Mouse (Mus musculus): ENCODE measurements around the gene Slc9a3r2. TPM values are rescaled to one million over a fixed set of nuclear protein-coding genes. Genes with fewer than 3 reads are reported as not detected.
"Not testable (repeated sequence)": the region's sequence is repeated elsewhere in the genome, so short reads cannot be mapped to it uniquely, and the experiment has no call there.

The Slc9a3r2 gene
- 59.2 and 63.5 TPM in 2 replicates for polyA plus RNA-seq (2012; rRNA removed)

GRCm38 (mm10) chr17:24650070-24650616 is at the start of gene Slc9a3r2:
Gene Slc9a3r2 (minus strand): TSS chr17:24650327.
- DNase-seq (ENCODE audit: low spot score), result peak; percentile 57

DNA sequence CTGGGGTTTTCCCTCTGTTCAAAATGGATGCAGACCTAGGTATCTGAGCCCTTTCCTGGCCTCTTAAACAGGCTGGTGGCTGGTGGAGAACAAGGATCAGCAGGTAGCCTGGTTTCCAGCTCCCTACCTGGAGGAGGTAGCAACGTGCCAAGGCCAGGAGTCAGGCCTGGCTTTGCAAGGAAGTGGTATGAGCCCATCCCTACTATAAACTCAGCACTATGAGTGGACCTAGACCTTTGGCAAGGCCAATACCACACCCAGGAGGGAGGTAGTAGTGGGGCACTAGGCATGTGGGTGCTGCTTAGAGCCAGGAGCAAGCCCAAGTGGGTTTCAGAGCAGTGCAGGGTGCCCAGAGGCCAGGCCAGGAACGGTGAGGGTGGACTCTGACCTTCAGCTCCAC is 49.3 kb upstream of the Slc9a3r2 start:
- DNase-seq (ENCODE audit: low spot score), result peak; percentile 13

GRCm38 (mm10) chr17:24698715-24699114 is 48.6 kb upstream of the Slc9a3r2 start:
- peak; percentile 17 for DNase-seq (ENCODE audit: low spot score)

- DNase-seq (ENCODE audit: low spot score), result no peak
Observed at GRCm38 (mm10) chr17:24697985-24698384, 47.9 kb upstream of the Slc9a3r2 start.

- peak; percentile 83 for DNase-seq (ENCODE audit: low spot score)
Observed at GRCm38 (mm10) chr17:24696011-24696697, 46.0 kb upstream of the Slc9a3r2 start, which contains the start of the genes Gfer and Noxo1. Gene Gfer (minus strand): TSS chr17:24696156. Gene Noxo1 (plus strand): TSS chr17:24696234.

- DNase-seq (ENCODE audit: low spot score), result no peak
Observed at GRCm38 (mm10) chr17:24695326-24696010, 45.3 kb upstream of the Slc9a3r2 start.

- DNase-seq (ENCODE audit: low spot score), result peak; percentile 17
Observed at GRCm38 (mm10) chr17:24692385-24692784, 42.3 kb upstream of the Slc9a3r2 start.

DNA sequence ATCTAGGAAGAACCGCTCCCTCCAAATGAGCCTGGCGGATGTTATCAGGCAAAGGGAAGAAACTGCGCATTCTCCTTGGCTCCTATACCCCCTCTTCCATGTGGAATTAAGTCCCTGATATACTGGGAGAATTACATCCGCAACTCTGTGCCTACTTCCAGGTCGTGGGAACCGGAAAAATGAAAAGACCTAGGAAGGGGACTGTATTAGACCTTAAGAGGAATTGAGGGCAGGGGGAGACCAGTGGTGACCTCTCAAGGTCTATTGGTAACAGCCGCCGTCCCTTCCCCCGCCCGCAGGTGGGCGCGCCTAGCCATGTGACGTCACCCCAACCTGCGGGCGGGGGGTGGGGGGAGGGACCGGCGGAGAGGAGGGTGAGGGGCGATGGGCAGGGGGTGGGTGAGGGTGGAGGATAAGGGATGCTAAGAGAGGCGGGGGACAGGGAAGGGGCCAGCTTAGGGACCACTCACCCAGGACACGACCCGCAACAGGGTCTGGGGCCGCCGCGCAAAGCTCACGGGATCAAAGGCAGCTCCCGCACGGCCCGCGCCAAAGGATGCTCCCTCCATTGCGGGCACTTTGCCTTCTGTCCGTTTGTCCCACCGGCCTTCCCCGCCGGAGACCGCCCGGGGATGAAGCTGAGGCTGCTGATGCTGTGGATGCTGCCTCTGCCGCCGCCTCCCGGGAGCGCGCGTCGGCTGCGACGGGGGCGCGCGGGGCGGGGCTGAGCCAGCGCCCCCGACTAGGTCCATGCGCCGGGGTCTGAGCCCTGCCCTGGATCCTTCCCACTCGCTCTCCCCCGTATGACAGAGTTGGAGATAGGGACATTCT is 39.3 kb upstream of the Slc9a3r2 start, which contains the start of gene Syngr3:
Gene Syngr3 (minus strand): TSS at position 705 of the 831 bp plus-strand sequence.
- DNase-seq (ENCODE audit: low spot score), result peak; percentile 18

GRCm38 (mm10) chr17:24687599-24687998 is 37.5 kb upstream of the Slc9a3r2 start:
- DNase-seq (ENCODE audit: low spot score), result no peak

DNA sequence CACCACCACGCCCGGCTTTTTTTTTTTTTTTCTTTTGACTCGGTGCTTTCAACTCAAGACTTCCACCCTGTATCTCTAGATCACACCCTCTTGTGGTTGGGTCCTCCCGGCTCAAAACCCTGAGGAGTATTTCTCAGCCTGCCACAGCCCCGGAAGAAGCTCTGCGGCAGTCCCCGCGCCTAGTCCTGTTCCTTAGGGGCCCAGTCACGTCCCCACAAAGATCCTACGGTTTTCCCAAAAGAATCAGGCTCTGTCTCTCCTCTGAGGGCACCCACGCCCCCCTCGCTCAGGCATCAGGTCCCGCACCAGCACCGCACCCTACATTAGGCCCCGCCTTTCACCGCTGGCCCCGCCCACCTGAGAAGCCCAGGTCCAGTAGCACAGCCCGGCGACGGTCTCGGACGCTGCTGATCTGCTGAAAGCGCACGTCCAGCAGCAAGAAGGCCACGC is 37.0 kb upstream of the Slc9a3r2 start:
- DNase-seq (ENCODE audit: low spot score), result no peak

DNA sequence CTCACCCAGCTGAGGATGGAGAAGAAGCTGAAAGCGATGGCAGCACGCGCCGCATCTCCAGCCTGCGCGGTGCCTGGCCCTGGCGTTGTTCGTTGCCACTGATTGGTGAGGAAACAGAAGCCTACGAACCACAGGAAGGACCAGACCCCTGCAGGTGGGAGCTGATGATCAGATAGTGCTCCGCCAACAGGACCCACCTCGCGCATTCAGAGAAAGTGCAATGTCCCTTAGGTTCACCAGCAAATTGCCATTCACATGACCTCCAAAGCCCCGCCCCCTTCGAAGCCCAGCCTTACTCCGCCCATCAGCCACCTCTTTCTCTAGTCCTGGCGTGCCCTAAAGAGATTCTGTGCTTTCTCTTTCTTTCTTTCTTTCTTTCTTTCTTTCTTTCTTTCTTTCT is 36.4 kb upstream of the Slc9a3r2 start:
- no peak for DNase-seq (ENCODE audit: low spot score)

DNA sequence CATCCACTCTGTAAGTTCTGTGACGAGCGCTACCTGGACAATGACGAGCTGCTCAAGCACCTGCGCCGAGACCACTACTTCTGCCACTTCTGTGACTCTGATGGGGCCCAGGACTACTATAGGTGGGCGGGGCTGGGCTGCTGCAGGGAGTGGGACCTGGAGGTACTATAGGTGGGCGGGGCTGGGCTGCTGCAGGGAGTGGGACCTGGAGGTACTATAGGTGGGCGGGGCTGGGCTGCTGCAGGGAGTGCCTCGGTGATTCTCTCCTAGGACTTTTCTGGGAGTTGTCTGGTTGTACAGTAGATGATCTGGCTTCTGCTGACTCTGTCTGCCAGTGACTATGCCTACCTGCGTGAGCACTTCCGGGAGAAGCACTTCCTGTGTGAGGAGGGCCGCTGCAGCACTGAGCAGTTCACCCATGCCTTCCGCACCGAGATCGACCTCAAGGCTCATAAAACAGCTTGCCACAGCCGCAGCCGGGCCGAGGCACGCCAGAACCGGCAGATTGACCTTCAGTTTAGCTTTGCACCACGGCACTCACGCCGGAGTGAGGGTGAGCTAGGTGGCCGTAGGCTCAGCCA is 27.5 kb upstream of the Slc9a3r2 start:
- no peak for DNase-seq (ENCODE audit: low spot score)

DNA sequence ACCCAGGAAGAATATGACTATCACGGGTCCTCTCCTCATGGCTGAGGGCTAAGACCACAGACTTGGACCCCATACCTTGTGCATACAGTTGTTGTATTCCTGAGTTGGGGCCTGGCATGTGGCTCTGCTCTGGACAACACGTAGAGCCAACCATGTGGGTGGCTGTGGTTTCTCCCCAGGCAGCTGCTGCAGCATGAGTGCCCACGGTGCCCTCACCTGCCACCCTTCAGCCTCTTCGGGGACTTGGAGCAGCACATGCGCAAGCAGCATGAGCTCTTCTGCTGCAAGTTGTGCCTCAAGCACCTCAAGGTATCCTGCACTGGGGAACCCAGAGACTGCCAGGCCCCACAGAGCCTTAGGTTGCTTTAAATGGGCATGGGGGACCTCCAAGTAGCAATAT is 26.8 kb upstream of the Slc9a3r2 start:
- DNase-seq (ENCODE audit: low spot score), result no peak

DNA sequence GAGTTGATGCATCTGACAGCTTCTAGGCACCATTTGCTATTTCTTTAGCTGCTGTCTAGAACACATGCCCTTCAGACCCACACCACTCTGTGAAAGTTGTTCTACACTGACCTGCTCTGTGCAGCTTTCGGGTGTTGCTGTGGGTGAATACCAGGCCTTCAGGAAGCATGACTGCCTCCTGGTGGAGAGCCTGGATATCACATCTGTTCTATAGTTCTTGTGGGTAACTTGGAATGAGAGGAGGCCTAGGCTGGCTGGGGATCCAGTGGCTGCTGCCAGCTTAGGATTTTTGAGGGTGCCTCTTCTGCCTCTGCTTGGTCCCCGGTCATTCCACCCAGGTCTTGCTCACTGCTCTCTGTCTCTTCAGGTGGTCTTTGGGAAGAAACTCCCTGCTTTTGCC is 26.1 kb upstream of the Slc9a3r2 start:
- DNase-seq (ENCODE audit: low spot score), result no peak

GRCm38 (mm10) chr17:24674277-24674676 is 24.1 kb upstream of the Slc9a3r2 start:
- no peak for DNase-seq (ENCODE audit: low spot score)

- no peak for DNase-seq (ENCODE audit: low spot score)
Observed at GRCm38 (mm10) chr17:24672141-24672540, 22.0 kb upstream of the Slc9a3r2 start.

DNA sequence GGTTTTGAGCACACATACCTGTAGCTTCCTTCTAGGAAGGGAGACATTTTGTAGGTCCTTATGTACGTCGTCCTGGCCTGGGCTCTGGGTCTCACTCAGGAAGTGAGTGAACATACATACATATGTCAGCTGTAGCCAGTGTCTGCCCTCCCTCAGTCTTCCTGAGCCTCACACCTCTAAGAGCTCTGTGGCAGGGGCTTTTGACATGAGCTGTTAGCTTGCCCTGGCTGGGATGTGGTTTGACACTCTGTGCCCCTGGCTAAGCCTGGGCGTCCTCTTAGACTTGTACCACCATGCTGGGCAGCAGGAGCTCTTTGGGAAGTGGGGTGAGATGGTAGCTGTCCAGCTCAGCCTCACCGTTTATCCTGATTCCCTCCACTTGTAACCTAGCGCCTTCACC is 21.2 kb upstream of the Slc9a3r2 start:
- no peak for DNase-seq (ENCODE audit: low spot score)

- no peak for DNase-seq (ENCODE audit: low spot score)
Observed at GRCm38 (mm10) chr17:24670246-24670844, 20.2 kb upstream of the Slc9a3r2 start.

GRCm38 (mm10) chr17:24669545-24670245 is 19.6 kb upstream of the Slc9a3r2 start, which contains the start of gene Zfp598:
Gene Zfp598 (plus strand): TSS chr17:24669687.
- DNase-seq (ENCODE audit: low spot score), result peak; percentile 90

DNA sequence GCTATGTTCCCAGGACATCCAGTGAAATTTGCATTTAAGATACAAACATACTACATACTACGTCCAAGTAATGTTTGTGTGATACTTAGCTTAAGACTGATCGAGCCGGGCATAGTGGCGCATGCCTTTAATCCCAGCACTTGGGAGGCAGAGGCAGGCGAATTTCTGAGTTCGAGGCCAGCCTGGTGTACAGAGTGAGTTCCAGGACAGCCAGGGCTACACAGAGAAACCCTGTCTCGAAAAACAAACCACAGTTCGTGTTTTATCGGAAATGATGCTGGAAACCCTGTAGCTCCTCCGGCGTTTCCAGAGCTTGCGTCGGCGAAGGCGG is 19.1 kb upstream of the Slc9a3r2 start:
- DNase-seq (ENCODE audit: low spot score), result not testable (repeated sequence)

All from urinary bladder, adult 2 months (tissue).